Mouse (Mus musculus): ENCODE measurements at regions not wholly inside any gene's neighbourhood (a gene's known extent, or its start where the extent isn't known, plus 50 kb on each side); places are given as distances from the start of the nearest gene placed in this dataset.

DNA sequence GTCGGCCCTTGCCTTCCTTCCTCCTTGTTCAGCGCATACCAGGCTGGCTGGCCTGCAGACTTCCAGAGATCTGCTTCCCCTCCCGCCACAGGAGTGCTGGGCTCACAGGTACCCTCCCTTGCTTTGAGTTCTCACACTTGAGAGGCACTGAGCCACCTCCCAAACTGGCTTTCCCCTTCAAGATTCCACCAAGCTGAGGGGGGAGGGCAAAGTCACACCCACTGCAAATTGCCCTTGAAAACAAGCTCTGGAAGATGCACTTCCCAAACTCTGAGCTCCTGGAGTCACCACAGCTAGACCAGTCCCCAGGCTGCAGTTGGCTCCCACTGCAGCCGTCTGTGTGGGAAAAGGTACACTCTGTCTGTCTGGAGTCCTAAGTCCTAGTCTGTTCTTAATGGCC lies 142.1 kb upstream of the Slc22a12 start:
- WGBS, result 24% methylated on average over 4 of the region's 4 CpGs
- H3K36me3 ChIP-seq (ENCODE audit: control insufficient read depth, insufficient read depth, low read length), result no peaks in the 10 kb centered on the region
- H3K27me3 ChIP-seq (ENCODE audit: control insufficient read depth, insufficient read depth, low read length), result no peaks in the 10 kb centered on the region
- no peak overlapping the region for H3K4me3 ChIP-seq (ENCODE audit: low read depth, low read length)
- no peak for TF ChIP-seq CTCF (IDR thresholded peaks at IDR 0.05; ENCODE audit: extremely low read depth, insufficient read length, insufficient replicate concordance, low read depth, low read length)
- no peak for TF ChIP-seq POLR2A (IDR thresholded peaks at IDR 0.05; ENCODE audit: low read depth, low read length)
- H3K4me1 ChIP-seq (ENCODE audit: control insufficient read depth, insufficient read depth, insufficient read length, low read length), result no peaks in the 10 kb centered on the region
- no peak overlapping the region for H3K27ac ChIP-seq (ENCODE audit: insufficient read depth, low read depth, low read length)

DNA sequence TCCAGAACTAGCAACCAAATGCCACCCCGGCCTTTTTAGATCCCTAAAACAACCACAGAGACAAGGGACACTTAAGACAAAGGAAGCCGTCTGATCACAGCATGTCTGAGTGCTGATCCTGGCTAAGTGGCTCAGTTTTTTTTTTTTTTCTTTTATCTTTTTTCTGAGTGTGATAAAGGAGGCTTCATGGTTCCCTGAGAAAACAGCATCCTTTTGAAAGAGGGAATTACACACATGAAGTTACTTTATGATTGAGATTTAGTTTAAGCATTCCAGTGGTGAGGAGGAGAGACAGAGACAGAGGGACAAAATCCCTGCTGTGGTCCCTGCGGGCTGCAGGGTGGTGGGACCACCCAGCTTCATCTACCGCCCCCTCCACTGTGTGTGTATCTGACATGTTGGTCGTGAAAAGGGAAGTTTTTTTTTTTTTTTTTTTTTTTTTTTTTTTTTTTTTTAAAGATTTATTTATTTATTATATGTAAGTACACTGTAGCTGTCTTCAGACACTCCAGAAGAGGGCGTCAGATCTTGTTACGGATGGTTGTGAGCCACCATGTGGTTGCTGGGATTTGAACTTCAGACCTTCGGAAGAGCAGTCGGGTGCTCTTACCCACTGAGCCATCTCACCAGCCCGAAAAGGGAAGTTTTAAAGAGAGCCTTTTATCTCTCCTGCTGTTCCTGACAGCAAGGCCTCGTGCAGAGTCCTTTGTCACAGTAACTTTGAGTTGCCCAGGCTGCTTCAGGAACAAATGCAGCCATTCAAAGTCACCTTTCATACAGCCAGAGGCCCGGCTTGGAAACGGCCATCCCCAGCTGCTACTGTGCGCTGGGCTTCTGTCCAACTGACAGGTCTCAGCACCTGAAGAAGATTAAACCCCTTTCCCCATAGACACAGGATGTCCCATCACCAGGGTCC lies 136.8 kb upstream of the Slc22a12 start:
- Histone ChIP-seq H3K4me1 (ENCODE audit: control insufficient read depth, insufficient read depth, insufficient read length, low read length) (no peaks in the 10 kb centered on the region), H3K27ac (ENCODE audit: insufficient read depth, low read depth, low read length) (no peak overlapping the region), H3K4me3 (ENCODE audit: low read depth, low read length) (no peak overlapping the region), H3K27me3 (ENCODE audit: control insufficient read depth, insufficient read depth, low read length) (no peaks in the 10 kb centered on the region), H3K36me3 (ENCODE audit: control insufficient read depth, insufficient read depth, low read length) (no peaks in the 10 kb centered on the region)
- 45% methylated on average over 14 of the region's 14 CpGs for WGBS
- TF ChIP-seq CTCF (IDR thresholded peaks at IDR 0.05; ENCODE audit: extremely low read depth, insufficient read length, insufficient replicate concordance, low read depth, low read length) (no peak), POLR2A (IDR thresholded peaks at IDR 0.05; ENCODE audit: low read depth, low read length) (no peak)

DNA sequence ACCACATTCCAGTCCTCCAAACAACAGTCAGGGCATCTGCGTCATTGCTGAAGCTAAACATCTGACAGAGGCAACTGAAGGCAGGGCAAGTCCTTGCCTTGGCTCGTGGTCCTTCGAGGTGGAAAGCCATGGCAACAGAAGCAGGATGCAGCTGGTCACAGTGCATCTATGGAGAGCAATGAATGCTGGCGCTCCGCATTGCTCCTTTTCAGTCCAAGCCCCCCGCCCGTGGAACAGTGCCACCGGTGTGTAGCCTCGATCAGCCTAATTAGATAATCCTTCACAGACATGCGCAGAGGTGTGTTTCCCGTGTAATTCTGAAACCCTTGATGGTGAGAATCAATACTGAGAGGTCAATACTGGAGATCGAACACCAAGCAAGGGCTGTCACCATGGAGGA lies 134.7 kb upstream of the Slc22a12 start:
- Histone ChIP-seq H3K27ac (ENCODE audit: insufficient read depth, low read depth, low read length) (no peak overlapping the region), H3K36me3 (ENCODE audit: control insufficient read depth, insufficient read depth, low read length) (no peaks in the 10 kb centered on the region), H3K4me3 (ENCODE audit: low read depth, low read length) (no peak overlapping the region), H3K27me3 (ENCODE audit: control insufficient read depth, insufficient read depth, low read length) (no peaks in the 10 kb centered on the region), H3K4me1 (ENCODE audit: control insufficient read depth, insufficient read depth, insufficient read length, low read length) (no peaks in the 10 kb centered on the region)
- WGBS, result 77% methylated on average over 12 of the region's 12 CpGs
- TF ChIP-seq CTCF (IDR thresholded peaks at IDR 0.05; ENCODE audit: extremely low read depth, insufficient read length, insufficient replicate concordance, low read depth, low read length) (no peak), POLR2A (IDR thresholded peaks at IDR 0.05; ENCODE audit: low read depth, low read length) (no peak)

DNA sequence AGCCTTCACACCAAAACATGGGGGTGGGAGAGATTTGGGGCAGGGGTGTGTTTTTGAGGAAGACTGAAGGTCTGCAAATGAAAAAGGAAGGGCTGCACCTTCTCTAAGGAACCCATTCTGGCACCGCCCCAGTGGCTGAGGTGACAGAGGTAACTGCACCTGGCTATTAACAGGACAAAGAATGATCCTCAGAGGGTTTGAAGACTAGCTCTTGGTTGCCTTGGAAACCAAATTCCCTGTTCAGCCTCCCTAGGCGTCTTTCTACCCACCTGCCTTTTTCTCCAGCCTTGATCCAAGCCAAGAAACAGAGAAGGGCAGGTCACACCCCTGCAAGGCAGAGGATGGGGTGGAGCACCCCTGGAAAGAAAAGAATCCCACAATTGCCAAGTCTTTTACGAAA lies 132.8 kb upstream of the Slc22a12 start:
- Histone ChIP-seq H3K27me3 (ENCODE audit: control insufficient read depth, insufficient read depth, low read length) (no peaks in the 10 kb centered on the region), H3K36me3 (ENCODE audit: control insufficient read depth, insufficient read depth, low read length) (no peaks in the 10 kb centered on the region), H3K4me1 (ENCODE audit: control insufficient read depth, insufficient read depth, insufficient read length, low read length) (0 out of 2 replicates have a peak, but pooled peaks cover 1% of the 10 kb centered on the region), H3K4me3 (ENCODE audit: low read depth, low read length) (no peak overlapping the region), H3K27ac (ENCODE audit: insufficient read depth, low read depth, low read length) (no peak overlapping the region)
- no peak for TF ChIP-seq POLR2A (IDR thresholded peaks at IDR 0.05; ENCODE audit: low read depth, low read length)
- TF ChIP-seq CTCF (IDR thresholded peaks at IDR 0.05; ENCODE audit: extremely low read depth, insufficient read length, insufficient replicate concordance, low read depth, low read length), result no peak
- WGBS, result 42% methylated on average over 3 of the region's 3 CpGs

DNA sequence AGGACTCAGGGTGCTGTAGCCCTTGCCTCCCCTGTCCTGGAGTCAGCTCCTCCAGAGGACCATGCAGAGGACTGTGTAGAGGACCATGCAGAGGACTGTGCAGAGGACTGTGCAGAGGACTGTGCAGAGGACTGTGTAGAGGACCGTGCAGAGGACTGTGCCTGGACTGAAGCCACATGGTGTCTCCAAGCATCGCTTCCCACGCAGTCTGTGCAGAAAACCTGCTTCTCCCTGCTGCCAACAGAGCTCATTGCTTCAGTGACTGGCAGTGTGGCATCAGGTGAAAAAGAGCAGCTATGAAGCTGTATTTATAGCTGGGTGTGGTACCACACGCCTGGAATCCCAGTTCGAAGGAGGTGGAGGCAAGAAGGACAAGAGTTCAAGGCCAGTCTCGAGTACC lies 128.9 kb upstream of the Slc22a12 start:
- Histone ChIP-seq H3K4me1 (ENCODE audit: control insufficient read depth, insufficient read depth, insufficient read length, low read length) (0 out of 2 replicates have a peak, but pooled peaks cover 1% of the 10 kb centered on the region), H3K27me3 (ENCODE audit: control insufficient read depth, insufficient read depth, low read length) (no peaks in the 10 kb centered on the region), H3K27ac (ENCODE audit: insufficient read depth, low read depth, low read length) (no peak overlapping the region), H3K4me3 (ENCODE audit: low read depth, low read length) (no peak overlapping the region), H3K36me3 (ENCODE audit: control insufficient read depth, insufficient read depth, low read length) (no peaks in the 10 kb centered on the region)
- WGBS, result 53% methylated on average over 6 of the region's 6 CpGs
- TF ChIP-seq CTCF (IDR thresholded peaks at IDR 0.05; ENCODE audit: extremely low read depth, insufficient read length, insufficient replicate concordance, low read depth, low read length) (no peak), POLR2A (IDR thresholded peaks at IDR 0.05; ENCODE audit: low read depth, low read length) (no peak)

DNA sequence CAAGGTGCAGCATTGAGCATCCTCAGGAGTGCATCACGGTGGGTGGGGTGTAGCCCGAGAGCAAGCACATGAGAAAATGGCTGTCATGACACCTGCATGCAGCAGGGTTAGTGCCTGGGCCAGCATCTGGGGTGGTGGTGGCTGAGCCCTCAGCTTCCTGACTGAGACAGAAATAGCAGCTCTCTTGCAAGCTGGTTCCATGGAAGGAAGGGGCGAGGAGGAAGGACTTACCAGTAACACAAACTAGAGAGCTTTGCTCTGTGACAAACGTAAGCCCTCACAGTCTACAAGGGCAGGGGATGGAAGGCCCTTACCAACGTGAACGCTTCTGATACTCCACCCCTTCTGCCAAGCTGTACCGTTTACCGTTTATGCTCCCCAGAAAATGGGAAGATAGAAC lies 127.0 kb upstream of the Slc22a12 start:
- TF ChIP-seq CTCF (IDR thresholded peaks at IDR 0.05; ENCODE audit: extremely low read depth, insufficient read length, insufficient replicate concordance, low read depth, low read length) (no peak), POLR2A (IDR thresholded peaks at IDR 0.05; ENCODE audit: low read depth, low read length) (no peak)
- Histone ChIP-seq H3K36me3 (ENCODE audit: control insufficient read depth, insufficient read depth, low read length) (no peaks in the 10 kb centered on the region), H3K4me3 (ENCODE audit: low read depth, low read length) (no peak overlapping the region), H3K4me1 (ENCODE audit: control insufficient read depth, insufficient read depth, insufficient read length, low read length) (0 out of 2 replicates have a peak, but pooled peaks cover 1% of the 10 kb centered on the region), H3K27ac (ENCODE audit: insufficient read depth, low read depth, low read length) (no peak overlapping the region), H3K27me3 (ENCODE audit: control insufficient read depth, insufficient read depth, low read length) (no peaks in the 10 kb centered on the region)
- 67% methylated on average over 8 of the region's 8 CpGs for WGBS

DNA sequence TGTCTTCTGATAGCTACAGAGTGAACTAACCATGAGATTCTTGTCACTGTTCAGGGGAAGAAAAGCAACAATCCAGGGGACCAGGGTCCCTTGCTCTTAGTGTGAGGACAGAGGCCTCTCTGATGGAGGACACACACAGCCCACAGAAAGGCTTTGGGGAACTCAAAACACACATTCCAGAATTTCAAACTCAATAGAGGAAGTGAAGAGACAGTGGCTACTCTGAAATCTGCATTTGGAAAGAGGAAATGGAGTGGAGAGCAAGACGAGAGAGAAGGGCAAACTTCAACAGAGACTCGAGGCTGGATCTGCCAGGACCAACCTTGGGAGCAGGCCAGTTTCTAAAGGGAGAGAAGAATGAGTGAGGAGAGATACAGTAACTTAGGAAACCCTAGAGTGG lies 125.7 kb upstream of the Slc22a12 start:
- 0 out of 2 replicates have a peak, but pooled peaks cover 3% of the 10 kb centered on the region for H3K4me1 ChIP-seq (ENCODE audit: control insufficient read depth, insufficient read depth, insufficient read length, low read length)
- H3K27me3 ChIP-seq (ENCODE audit: control insufficient read depth, insufficient read depth, low read length), result no peaks in the 10 kb centered on the region
- H3K27ac ChIP-seq (ENCODE audit: insufficient read depth, low read depth, low read length), result no peak overlapping the region
- no peak for TF ChIP-seq POLR2A (IDR thresholded peaks at IDR 0.05; ENCODE audit: low read depth, low read length)
- no peak for TF ChIP-seq CTCF (IDR thresholded peaks at IDR 0.05; ENCODE audit: extremely low read depth, insufficient read length, insufficient replicate concordance, low read depth, low read length)
- H3K4me3 ChIP-seq (ENCODE audit: low read depth, low read length), result no peak overlapping the region
- no peaks in the 10 kb centered on the region for H3K36me3 ChIP-seq (ENCODE audit: control insufficient read depth, insufficient read depth, low read length)
- WGBS, result 15% methylated on average over 2 of the region's 2 CpGs
